14 mouse cellular contexts compared by ENCODE assay signal in genomic region chr4:53544889-53545288, GRCm38 (mm10).
DNase-seq lines count a peak whose midpoint lies in the region; ATAC-seq lines count a peak whose summit lies in the region.
"Had no signal": no experiment of that assay in that cellular context is flagged by ENCODE, and none has a peak within 500 bp of the region (broad histone marks: within the 10 kb centered on the region; RNA-seq: fewer than 3 reads in every experiment).

No protein-coding gene starts in this region.

- ATAC-seq in kidney, embryonic 14.5 days (ENCODE audit: low FRiP score, low TSS enrichment), result no peak
- ATAC-seq: midbrain, embryonic 16.5 days had no signal

- intact Hi-C loops in heart, postnatal 10 days (cut with DNase I), result loop anchor here (1.0 to 5.0 kb wide), 3 partner anchors 47 to 163 kb away; partner anchors contain the start of gene Slc44a1

- no peak overlapping the region for H3K9ac ChIP-seq in kidney, embryonic 14.5 days (ENCODE audit: low read depth, low read length)
- H3K9ac ChIP-seq: liver, embryonic 15.5 days; neural tube, embryonic 13.5 days had no signal

- H3K9me3 ChIP-seq in heart, embryonic 10.5 days, result no peaks in the 10 kb centered on the region
- H3K9me3 ChIP-seq in kidney, embryonic 14.5 days (ENCODE audit: control insufficient read depth, low read length), result no peaks in the 10 kb centered on the region
- H3K9me3 ChIP-seq: liver, embryonic 15.5 days; neural tube, embryonic 13.5 days had no signal

- H3K27ac ChIP-seq in heart, embryonic 10.5 days, result no peak overlapping the region
- no peak overlapping the region for H3K27ac ChIP-seq in kidney, embryonic 14.5 days (ENCODE audit: low read depth, low read length)
- H3K27ac ChIP-seq: liver, embryonic 15.5 days; neural tube, embryonic 13.5 days had no signal

- peak; percentile 92 for DNase-seq in heart, adult 11 months
- no peak for DNase-seq in heart, embryonic 10.5 days (ENCODE audit: low spot score)
- DNase-seq in kidney, postnatal 10 days, result peak; percentile 35
- DNase-seq in A20 (ENCODE audit: low read depth, low spot score), result peak; percentile 7
- peak; percentile 49 to 51 for DNase-seq in heart, postnatal 10 days
- DNase-seq in cerebellum, adult 11-12 months, result no peak
- no peak for DNase-seq in cerebellum, adult 9-11 months
- DNase-seq: adrenal gland, postnatal 25 days; B cell, adult 2 months; thymus, postnatal 4 days had no signal

- peaks cover 27% of the 10 kb centered on the region; the same call in 1 of the 2 replicates for H3K36me3 ChIP-seq in heart, embryonic 10.5 days
- H3K36me3 ChIP-seq in kidney, embryonic 14.5 days (ENCODE audit: control insufficient read depth, insufficient read depth, low read length), result peaks cover 23% of the 10 kb centered on the region

- H3K4me3 ChIP-seq in heart, embryonic 10.5 days, result no peak overlapping the region
- H3K4me3 ChIP-seq in kidney, embryonic 14.5 days (ENCODE audit: low read length), result no peak overlapping the region
- H3K4me3 ChIP-seq: liver, embryonic 15.5 days; neural tube, embryonic 13.5 days had no signal

- no peaks in the 10 kb centered on the region for H3K4me1 ChIP-seq in heart, embryonic 10.5 days
- no peaks in the 10 kb centered on the region for H3K4me1 ChIP-seq in kidney, embryonic 14.5 days (ENCODE audit: control insufficient read depth, insufficient read depth, low read length)
- H3K4me1 ChIP-seq: liver, embryonic 15.5 days; neural tube, embryonic 13.5 days had no signal

- H3K4me2 ChIP-seq in kidney, embryonic 14.5 days (replicated peaks; ENCODE audit: low read depth, low read length), result no peak overlapping the region
- H3K4me2 ChIP-seq: liver, embryonic 15.5 days; neural tube, embryonic 13.5 days had no signal

- no peaks in the 10 kb centered on the region for H3K27me3 ChIP-seq in heart, embryonic 10.5 days (ENCODE audit: insufficient read depth, poor library complexity, severe bottlenecking)
- no peaks in the 10 kb centered on the region for H3K27me3 ChIP-seq in kidney, embryonic 14.5 days (ENCODE audit: control insufficient read depth, insufficient read depth, low read length)
- H3K27me3 ChIP-seq: liver, embryonic 15.5 days; neural tube, embryonic 13.5 days had no signal

- WGBS in heart, embryonic 10.5 days, result 62% methylated on average over 1 of the region's 1 CpGs
- 73% methylated on average over 1 of the region's 1 CpGs for WGBS in kidney, embryonic 14.5 days

Comparison
In these comparisons a context has a peak if more than half of its experiments do, and no peak if none do; other contexts are left out.
1. DNase-seq: peak in heart, adult 11 months (single experiment), kidney, postnatal 10 days (single experiment), A20 (single experiment) and heart, postnatal 10 days (2 of 2); none in heart, embryonic 10.5 days (single experiment), cerebellum, adult 11-12 months (single experiment) and cerebellum, adult 9-11 months (single experiment).